Mouse (Mus musculus): Measurements from ENCODE around the gene Glb1.

The Glb1 gene

DNA sequence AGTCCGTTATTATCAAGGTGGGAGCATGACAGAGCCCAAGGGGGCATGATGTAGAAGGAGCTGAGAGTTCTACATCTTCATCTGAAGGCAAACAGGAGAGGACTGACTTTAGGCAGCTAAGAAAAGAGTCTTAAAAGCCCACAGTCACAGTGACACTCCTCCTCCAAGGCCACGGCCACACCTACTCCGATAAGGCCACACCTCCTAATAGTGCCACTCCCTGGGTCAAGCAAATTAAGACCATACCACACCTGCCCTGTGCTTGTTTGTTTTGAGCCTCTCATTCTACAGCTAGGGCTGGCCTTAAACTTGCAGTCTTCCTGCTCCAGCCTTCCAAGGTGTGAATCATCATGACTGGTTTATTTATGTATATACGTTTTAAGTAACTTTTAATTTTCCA, 5.6 kb upstream of the Glb1 start:
- DNase-seq, result no peak

GRCm38 (mm10) chr9:114399680-114400079, 1.2 kb upstream of the Glb1 start:
- DNase-seq, result no peak

GRCm38 (mm10) chr9:114400588-114400948, 308 bp upstream of the Glb1 start:
- DNase-seq, result no peak

DNA sequence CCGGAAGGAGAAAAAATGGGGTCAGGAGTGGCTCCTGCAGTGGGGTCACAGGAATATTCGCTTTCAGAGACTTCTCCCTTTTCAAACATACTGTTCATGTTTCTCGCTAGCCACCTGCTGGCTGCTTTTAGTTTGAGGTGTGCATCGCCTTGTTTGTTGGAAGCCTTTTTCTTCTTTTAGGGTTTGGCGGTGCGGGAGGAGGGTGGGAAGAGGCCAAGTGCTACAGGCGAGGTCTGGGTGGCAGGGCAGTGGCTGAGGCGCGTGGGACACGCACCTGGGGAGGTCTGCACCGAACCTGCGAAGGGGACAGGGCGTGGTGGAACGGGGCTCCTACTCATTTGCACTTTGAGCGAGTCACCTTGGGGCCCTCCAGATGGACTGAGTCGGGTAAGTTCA, 807 bp downstream of the Glb1 start:
- DNase-seq, result peak; percentile 30 to 63

DNA sequence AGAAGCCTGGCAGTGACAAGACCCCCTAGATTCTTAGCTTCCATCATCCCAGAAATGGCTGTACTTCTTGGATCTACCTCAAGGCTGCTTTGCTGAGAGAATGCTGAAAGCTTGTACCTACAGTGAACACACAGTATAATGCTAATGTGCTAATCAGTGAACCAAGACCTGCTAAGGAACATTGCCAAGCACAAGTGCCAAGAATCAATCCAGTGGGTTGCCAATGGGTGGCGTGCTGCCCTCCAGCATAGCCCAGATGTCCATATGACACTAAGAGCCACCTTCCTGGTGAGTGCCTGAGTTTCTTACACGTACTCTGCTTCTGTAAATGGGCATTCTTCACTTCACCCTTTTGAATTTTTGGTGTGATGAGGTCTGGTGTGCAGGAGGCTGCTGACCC, 6.8 kb downstream of the Glb1 start:
- DNase-seq, result no peak

DNA sequence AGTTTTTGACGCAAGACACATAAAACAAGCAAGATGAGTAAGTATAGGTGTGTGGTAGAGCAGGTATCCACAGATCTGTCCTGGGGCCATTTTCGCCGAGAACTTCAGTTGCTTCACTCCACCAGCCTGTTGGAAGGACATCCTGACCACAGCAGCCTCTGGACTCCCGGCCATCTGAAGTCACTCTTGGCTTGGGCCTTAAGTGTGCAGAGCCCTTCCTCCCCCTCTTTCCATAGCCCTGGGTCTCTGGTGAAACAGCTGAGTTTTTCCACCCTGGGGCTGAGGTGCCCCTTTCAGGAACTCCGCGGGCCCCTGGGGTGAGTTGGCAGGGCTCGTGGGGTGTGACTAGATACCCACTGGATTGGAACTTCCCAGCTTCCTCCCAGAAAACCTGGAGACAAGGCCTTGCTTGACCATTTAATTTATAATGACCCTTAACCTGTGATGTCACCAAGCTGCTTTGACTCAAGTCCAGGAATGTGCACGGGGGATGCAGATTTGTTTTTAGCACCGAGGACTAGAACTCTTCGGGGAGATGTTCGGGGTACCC, 9.5 kb downstream of the Glb1 start:
- DNase-seq, result no peak

- no peak for DNase-seq
These were observed 10.4 kb downstream of the Glb1 start for GRCm38 (mm10) chr9:114411295-114411694.

DNA sequence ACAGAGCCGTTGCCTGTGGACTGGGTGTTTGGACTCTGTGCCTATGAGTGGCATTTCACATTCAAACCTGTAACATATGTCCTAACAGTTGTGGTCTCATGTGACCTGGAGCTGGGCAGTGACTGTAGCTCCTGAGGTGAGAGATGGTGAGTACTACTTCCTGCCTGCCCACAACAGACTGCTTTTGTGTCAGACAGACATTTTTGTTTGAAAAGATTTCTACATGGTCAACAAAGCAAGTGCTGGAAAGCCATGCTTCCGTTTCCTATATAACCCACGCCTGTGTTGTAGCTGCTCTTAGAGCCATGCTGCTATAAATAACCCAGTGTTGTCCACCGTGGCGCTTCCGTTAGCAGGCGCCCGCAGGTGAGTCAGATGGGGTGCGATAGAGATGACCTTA, 11.5 kb downstream of the Glb1 start:
- no peak for DNase-seq

GRCm38 (mm10) chr9:114413866-114414265, 13.0 kb downstream of the Glb1 start:
- no peak for DNase-seq

DNA sequence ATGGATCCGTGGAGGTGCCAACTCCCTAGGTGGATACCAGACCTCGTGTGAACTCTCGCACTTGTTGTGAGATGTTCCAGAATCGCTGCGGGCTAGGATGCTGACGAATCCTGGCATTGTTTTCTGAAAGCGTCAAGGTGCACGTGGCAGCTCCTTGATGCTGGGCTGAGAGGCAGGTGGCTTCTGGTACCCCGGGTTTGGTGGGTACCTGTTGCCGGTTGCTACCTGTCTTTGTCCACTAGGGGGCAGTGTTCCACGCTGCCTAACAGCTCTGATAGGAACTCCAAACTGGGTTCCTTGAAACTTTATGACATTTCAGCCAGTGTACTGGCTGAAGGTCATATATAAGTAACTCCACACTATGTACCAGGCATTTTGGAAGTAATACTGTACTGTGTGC, 14.8 kb downstream of the Glb1 start:
- DNase-seq, result peak; percentile 42 to 43

GRCm38 (mm10) chr9:114416646-114417517, 16.0 kb downstream of the Glb1 start:
- DNase-seq, result no peak

DNA sequence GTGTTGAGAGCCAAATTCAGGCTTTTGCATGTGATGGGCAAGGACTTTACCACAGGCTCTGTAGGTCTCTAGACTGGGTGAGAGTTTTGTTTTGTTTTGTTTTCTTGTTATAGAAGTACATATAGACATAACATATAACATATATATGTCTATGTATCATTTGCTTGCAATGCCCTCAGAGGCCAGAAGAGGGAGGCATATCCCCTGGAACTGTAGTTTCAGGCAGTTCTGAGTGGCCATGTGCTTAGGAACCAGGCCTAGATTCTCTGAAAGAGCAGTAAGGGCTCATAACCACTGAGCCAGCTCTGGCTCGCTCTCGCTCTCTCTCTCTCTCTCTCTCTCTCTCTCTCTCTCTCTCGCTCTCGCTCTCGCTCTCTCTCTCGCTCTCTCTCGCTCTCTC, 17.3 kb downstream of the Glb1 start:
- peak; percentile 37 to 52 for DNase-seq

DNA sequence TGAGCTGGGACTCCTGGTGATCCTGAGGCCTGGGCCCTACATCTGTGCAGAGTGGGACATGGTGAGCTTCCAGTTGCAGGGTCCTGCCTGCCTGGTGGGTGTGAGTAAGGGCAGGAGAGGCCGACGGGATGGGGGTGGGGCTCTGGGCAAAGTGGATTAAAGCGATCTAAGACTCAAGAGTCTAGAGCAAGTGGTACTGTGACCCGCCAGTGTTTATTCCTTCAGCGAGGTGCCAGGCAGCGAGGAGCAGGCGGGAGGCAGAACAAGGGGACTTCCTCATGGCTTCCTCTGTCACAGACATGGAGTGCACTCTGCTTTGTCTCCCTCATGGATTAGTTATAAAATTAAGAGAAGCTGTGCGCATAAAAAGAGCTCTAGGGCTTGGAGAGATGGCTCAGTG, 19.6 kb downstream of the Glb1 start:
- DNase-seq, result no peak

DNA sequence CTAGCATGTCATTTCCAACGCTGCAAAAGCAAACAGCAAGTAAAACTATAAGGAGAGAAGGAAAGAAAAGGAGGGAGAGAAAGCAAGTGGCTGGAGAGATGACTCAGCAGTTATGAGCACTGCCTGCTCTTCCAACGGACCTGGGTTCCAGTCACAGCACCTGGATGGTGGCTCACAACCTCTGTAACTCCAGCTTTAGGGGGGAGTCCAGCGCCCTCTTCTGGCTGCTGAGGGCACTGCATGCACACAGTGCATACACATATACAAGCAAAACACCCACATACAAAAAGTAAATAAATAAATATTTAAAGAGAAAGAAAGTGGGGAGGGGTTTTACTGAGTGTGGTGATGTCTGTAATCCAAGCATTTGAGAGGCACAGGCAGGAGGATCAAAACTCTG, 20.2 kb downstream of the Glb1 start:
- DNase-seq, result no peak

GRCm38 (mm10) chr9:114421797-114422196, 20.9 kb downstream of the Glb1 start:
- DNase-seq, result no peak

DNA sequence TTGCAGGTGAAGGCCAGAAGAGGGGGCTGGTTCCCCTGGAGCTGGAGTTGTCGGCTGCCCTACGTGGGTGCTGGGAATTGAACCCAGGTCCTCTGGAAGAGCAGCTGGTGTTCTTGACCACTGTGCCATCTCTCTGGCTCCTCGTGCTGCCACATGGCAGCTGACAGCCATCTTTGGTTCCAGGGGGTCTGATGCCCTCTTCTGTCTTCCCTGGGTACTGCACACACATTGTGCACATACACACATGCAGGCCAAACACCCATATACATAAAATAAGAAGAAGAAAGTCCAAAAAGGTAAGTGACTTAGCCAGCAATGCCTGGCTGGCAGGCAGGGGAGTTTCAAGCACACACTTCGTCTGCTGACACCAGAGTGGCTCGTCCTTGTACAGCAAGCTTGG, 24.7 kb downstream of the Glb1 start:
- DNase-seq, result no peak

- DNase-seq, result no peak
These were observed 25.3 kb downstream of the Glb1 start for GRCm38 (mm10) chr9:114426201-114426600.

DNA sequence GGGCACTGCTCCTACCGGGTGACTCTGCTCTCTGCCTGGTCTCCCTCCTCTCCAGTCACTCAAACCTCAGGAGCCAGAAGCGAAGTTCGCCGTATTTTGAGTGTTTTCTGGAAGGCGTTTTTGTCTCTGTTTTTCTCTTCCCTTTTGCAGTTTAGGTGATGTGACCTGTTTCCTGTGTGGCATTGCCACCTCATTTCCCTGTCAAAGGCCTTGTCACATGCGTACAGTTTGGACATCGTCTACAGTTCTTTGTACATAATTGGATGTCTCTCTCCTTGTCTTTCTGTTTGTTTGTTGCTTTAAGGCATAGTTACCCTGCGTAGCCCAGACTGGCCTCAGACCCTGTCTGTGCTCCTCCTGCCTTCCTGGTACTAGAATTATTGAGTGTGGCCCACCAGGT, 26.5 kb downstream of the Glb1 start:
- no peak for DNase-seq

DNA sequence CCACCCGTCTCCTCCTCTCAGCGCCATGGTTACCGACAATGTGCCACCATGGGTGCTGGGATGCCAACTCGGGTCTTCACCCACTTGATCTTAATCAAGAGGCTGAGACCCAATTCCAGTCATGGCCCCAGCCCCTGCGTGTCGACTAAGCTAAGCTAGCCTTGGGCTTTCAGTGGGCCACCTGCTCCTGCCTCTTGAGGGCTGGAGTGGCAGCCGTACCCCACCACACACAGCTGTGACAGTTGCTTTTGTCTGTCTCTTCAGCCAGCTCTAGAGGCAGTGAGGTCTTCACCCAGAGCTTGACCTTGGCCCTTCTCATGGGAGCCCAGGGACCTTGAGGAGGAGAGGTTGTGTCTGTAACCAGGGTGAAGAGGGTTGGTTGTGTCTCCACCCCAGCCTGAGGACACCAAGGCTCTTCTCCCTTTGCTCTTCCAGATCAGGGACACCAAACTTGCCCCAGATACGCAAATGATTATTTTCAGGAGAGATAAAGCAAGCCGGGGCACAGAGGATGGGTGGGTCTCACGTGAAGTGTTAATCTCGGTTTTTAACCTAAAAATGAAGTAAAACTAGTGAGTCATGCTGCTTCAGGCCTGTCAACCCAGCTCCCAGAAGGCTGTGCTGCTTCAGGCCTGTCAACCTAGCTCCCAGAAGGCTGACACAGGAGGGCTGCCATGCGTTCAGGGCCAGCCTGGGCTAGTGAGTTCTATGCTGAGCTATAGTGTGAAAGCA, 27.4 kb downstream of the Glb1 start:
- DNase-seq, result no peak

- no peak for DNase-seq
These were observed 34.8 kb downstream of the Glb1 start for GRCm38 (mm10) chr9:114435668-114436067.

- DNase-seq, result peak; percentile 34 to 66
These were observed 39.7 kb downstream of the Glb1 start for GRCm38 (mm10) chr9:114440548-114440947.

DNA sequence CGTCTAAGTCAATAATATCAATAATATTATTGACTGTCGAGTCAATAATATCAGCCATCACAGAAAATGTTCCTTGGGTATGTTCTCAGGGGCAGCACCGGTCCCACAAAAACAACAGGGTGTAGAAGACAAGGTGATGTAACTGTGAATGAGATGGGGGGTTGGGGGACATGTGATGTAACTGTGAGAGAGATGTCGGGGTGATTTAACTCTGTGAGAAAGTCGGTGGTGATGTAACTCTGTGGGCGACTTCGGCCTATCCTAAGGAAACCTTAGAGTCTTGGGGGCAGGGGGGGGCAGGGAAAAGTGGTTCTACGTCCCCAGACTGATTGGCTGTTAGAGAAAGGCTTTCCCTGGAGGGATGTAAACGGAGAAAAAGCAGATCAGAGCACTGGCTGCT, 41.3 kb downstream of the Glb1 start:
- DNase-seq, result no peak

DNA sequence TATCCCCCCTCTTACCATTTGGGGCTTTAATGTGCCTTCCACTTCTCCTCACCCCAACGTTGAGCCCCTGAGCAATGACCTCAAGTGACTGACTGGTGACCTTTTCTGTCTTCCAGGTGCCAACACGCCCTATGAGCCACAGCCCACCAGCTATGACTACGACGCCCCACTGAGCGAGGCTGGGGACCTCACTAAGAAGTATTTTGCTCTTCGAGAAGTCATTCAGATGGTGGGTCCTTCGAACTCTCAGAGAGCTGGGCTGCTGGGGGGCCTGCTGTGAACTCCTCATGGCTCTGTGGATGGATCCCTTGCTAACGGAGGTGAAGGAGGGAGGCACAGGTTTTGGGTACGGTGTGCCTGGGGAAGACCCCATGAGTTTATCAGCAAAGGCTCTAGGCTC, 42.0 kb downstream of the Glb1 start:
- DNase-seq, result peak in 1 of 2 experiments; percentile 27

GRCm38 (mm10) chr9:114443351-114443750, 42.5 kb downstream of the Glb1 start:
- peak; percentile 78 to 88 for DNase-seq

All from thymus, adult 18-20 months (tissue).